Mouse (Mus musculus) embryo, embryonic 11.5 days (tissue): ENCODE data around the gene Cdk2ap2.
"Not testable (repeated sequence)": the region's sequence is repeated elsewhere in the genome, so short reads cannot be mapped to it uniquely, and the experiment has no call there.

Source experiments
- DNase-seq: peaks from one replicate; pipeline ENCODE4 v3.0.0-alpha.2; 2012; ENCODE audit warnings: low read depth, low spot score

Cdk2ap2 gene

DNA sequence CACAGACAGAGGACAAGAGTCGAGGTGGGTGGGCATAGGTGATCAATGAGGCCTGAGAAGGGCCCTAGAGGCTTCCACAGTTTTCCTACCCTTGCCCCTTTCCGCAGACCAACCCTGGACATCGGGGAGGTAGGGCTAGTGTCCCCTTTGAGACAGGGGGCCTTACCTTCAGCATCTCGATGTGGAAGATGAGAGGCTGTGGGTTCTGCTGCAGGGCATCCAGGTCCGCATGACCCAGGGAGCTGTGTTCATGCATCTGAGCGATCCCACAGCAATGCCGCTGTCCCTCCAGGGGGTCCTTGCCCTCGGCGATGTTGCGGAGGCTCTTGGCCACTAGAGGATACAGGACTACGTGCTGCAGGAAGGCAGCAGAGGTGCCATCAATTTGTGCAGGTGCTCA lies 18.8 kb downstream of the Cdk2ap2 start:
- no peak for DNase-seq

GRCm38 (mm10) chr19:4117006-4117405 lies 20.0 kb downstream of the Cdk2ap2 start:
- no peak for DNase-seq

DNA sequence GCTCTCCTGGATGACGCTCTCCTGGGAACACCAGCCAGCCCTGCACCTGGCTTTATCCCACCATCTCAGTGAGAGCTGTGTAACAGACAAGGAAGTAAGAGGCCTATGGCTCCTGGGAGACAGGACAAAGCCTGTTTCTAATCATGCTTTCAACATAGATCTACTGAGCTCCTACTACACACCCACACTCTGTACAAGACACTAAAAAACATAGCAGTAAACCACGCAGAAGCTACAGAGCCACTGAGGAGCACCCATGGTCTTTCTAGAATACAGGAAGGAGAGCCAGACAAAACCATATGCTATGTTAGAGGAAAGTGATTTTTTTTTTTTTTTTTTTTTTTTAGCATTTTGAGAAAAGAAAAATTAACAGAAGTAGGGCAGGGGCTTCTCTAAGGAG lies 21.4 kb downstream of the Cdk2ap2 start:
- no peak for DNase-seq

DNA sequence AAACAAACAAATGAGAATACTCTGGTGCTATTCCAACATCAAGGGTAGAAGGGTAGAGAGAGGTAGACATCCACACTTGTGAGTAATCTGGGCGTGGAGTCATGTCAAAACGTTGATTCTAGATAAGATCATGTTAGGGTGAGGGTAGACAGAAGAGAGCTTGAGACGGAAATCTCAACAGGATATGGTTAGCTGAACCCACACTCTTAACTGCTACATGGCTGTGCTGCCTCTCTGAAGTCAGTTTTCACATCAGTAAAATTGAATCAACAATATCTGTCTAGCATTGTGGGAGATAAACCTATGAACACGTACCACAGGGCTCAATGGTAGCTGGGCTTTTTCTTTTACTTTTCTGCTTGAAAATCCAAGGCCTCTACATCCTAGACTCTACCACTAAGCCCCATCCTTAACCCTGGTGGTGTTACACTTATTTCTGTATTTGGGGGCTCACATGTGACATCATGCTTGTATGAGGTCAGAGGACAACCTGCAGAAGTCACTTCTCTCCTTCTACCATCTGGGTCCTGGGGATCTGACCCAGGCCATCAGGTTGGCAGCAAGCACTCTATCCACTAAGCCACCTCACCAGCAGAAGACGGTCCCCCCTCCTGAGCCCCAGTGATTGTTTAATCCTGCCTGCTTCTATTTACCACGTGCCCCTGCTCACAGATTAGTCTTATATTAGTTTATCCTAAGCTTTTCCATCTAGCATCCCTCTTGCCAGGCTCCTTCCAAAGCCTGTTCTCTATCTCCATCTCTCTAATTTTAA lies 22.9 kb downstream of the Cdk2ap2 start:
- no peak for DNase-seq

GRCm38 (mm10) chr19:4120496-4120895 lies 23.5 kb downstream of the Cdk2ap2 start:
- DNase-seq = no peak

GRCm38 (mm10) chr19:4121097-4121805 lies 24.3 kb downstream of the Cdk2ap2 start:
- peak; percentile 96 for DNase-seq

DNA sequence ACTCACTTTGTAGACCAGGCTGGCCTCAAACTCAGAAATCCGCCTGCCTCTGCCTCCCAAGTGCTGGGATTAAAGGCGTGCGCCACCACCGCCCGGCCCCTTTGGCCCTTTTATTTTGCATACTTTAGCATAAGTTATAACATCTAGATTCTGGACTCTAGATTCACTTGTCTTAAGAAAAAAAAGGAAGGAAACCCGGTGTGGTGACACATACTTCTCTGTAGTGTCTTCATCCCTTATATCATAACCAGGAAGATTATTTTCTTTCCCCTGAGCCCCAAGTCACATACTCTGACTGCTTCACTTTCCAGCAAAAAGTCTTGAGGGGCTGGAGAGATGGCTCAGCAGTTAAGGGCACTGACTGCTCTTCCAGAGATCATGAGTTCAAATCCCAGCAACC lies 24.9 kb downstream of the Cdk2ap2 start:
- DNase-seq = not testable (repeated sequence)

GRCm38 (mm10) chr19:4122411-4123370 lies 25.7 kb downstream of the Cdk2ap2 start:
- DNase-seq = no peak

DNA sequence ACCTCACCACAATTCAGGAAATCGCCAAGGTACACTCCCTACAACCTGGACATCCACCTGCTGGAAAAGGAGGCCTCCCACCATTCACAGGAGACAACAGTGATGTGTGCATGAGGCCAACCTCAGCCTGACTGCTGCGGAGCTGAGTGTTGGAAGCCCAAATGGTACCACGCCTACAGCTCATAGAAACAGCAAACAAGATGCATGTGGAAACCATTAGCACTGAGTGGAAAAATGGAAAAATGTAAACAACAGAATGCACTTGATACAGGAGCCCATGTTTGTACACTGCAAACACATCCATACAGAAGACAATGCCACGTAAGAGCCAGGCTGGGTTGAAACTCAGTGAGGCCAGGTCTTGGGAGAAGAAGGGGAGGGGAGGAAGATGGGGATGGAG lies 27.4 kb downstream of the Cdk2ap2 start:
- DNase-seq = no peak

DNA sequence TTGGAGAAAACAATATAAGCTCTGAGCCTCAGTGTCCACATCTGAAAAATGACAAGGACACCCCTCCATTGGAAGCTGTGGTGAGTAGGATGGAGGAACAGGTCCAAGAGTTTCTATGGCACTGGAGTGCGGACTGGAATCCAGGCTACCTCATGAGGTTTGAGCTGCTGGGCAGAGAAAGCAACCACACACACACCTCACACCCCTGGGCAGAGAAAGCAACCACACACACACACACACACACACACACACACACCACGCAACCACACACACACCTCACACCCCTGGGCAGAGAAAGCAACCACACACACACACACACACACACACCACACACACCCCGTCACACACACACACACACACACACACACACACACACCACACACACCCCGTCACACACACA lies 28.3 kb downstream of the Cdk2ap2 start:
- not testable (repeated sequence) for DNase-seq

DNA sequence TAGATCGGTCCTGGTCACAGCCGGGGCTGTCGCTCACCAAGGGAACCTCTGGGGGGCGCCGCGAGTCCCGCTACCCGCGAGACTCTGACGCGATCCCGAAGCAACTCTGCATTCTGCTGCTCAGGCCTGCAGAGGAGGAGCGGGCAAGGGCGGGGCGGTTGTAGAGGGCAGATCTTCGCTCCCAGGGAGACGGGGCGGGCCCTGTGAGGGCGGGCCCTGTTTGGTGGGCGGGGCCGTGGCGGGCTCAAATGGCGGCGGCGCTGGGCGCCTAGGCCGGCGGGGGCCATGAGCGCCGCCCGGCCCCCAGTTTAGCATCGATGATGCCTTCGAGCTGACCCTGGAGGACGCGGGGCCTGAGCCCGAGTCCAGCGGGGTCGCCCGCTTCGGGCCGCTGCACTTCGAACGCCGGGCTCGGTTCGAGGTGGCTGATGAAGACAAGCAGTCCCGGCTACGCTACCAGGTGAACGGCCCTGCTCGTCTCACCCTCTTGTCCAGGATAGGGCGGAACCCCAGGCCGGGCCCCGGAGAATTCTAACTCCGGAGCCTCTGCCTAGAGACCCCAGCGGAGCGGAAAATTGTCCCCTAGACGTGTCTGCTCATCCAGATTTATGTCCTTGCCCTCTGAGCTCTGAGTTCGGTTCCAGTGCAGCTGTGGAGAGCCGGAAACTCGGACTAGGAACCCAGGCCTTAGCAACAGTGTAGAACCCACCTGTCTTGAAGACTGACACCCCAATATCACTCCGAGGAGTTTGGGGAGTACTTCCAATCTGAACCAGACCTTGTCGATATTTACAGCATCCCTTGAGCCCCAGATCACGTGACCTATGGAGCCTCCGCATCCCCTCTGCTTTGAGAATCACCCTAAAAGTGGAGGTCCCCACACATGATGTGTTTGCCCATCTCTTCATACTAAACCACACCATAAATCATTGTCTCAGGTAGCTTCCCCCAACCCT lies 29.0 kb downstream of the Cdk2ap2 start, which contains the start of gene Aip:
Gene Aip, minus strand, starts transcription at position 118 of the 956 bp plus-strand sequence.
- peak; percentile 94 for DNase-seq

DNA sequence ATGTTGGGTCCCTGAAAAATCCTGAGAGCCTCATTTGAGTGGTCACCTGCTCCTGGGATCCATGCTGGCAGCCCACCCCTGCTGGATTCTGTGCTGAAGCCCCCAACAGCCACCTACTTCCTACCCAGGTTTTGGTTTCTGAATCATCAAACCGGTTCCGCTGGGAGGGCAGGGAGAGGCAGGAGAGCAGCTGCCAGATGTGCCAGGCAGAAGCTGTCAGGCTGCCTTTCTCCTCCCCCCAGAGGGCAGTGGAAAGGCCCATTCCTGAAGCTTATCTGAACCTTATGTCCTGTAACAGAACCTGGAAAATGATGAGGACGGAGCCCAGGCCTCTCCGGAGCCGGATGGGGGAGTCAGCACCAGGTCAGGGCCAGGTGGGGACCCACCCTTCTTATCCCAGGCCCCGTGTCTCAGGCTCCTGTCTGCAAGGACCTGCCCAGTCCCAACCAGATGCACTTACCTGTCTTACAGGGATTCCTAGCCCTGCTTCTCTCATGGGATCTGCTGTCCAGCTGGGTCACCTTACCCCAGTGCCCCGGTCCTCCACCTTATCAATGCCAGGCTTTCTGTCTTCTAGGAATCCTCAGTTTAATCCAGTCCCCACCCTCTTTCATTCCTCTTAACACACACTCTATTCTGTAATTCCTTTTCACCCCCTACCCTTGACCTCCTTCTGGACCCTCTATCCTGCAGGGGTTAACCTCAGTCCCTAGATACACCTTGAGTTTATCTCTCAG lies 29.9 kb downstream of the Cdk2ap2 start:
- no peak for DNase-seq

DNA sequence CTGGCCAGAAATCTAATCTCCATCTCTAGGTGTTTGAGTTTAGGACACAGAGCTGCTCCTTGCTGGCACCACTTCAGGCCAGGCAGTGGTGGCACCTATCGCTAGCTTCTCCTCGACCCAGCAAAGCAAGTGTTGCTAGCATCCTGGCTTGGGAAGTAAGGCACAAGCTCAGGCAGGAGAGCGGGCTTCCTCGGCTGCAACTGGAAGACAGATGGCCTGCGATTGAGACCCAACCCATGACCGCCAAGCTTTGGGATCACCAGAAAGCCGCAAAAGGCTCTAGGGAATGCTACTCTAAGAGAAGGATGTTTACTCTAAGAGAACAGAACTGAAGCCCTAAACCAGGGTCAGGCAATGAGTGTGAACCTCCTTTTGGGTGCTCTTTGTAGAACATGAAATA lies 32.5 kb downstream of the Cdk2ap2 start:
- no peak for DNase-seq

DNA sequence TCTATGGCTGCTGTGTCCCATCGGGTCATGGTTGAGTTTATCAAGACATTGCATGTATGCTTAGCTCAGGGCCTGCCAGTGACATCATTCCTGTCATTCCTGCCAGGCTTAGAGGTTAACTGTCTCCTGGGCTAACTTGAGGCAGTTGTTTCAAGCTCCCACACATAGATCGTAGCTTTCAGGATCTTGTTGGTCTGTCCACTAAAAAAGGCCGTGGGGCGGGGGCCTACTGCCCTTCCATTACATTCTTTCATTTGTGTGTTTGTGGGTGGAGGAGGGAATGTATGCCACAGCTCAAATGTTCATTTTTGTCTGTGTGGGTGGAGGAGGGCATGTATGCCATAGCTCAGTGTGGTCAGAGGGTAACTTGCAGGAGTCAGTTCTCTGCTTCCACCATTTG lies 33.1 kb downstream of the Cdk2ap2 start:
- no peak for DNase-seq

DNA sequence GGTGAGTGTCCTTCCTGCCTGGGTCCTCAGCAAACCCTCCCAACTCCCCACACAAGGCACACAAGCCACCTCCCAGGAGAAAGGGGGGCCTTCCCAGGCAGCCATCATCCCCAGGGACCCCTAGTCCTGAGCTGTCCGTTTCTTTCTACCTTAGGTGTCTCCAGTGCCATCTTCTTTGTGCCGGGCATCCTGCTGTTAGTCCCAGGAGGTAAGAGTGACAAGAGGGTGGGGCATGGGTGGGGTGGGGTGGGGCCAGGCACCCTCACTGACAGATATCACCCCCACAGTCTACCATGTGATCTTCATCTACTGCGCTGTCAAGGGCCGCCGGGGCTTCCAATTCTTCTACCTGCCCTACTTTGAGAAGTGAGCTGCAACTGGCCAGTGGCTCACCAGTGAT lies 34.1 kb downstream of the Cdk2ap2 start:
- no peak for DNase-seq

GRCm38 (mm10) chr19:4131768-4132167 lies 34.8 kb downstream of the Cdk2ap2 start:
- no peak for DNase-seq

GRCm38 (mm10) chr19:4134354-4134753 lies 37.4 kb downstream of the Cdk2ap2 start:
- DNase-seq = no peak

- DNase-seq = not testable (repeated sequence)
These were observed 38.4 kb downstream of the Cdk2ap2 start for GRCm38 (mm10) chr19:4135229-4135962.

DNA sequence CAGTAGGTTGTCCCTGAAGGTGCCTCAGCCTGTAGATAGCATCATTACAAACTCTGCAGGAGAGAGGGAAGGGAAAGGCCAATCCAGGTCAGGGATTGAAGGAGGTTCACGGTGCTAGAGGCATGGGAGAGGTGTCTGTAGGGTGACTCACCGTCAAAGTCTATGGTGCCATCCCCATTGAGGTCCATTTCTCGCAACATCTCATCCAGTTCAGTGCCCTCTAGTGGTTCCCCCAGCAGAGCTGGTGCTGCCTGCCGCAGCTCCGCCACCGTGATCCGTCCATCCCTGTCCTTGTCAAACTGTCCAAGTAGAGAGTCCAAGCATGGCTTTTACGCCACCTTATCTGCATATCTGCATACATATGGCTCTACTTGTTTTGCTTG lies 39.0 kb downstream of the Cdk2ap2 start:
- DNase-seq = not testable (repeated sequence)
